Comparison of ENCODE assay signal across 23 mouse cellular contexts in the genomic region with DNA sequence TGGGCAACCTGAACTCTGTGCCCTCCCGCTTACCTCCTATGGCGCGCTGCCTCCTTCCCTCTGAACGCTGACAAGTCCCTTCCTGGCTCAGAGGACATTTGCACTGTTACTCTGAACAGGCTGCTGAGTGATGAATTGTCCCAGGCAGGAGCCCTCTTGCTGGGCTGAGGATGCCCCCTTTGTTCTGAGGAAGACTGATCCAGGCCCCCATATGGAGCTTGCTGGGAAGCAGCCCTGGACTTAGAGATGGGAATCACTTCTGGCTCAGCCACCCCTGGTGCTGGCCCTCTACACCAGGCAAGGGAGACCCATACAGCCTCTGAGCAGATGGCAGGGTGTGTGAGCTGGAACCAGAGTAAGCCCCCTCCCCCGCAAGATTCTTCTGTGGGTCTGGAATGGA. TPM values are rescaled to one million over a fixed set of nuclear protein-coding genes. Genes with fewer than 3 reads are reported as not detected.
A peak's percentile ranks its signal among the peaks of the same experiment; 100 is the strongest.
DNase-seq lines count a peak whose midpoint lies in the region; ATAC-seq and TF ChIP-seq lines count a peak whose summit lies in the region.
"Had no signal": no experiment of that assay in that cellular context is flagged by ENCODE, and none has a peak within 500 bp of the region (broad histone marks: within the 10 kb centered on the region; RNA-seq: fewer than 3 reads in every experiment).

No protein-coding gene starts in this region.

- 46% methylated on average over 5 of the region's 5 CpGs for WGBS in forebrain, embryonic 12.5 days
- WGBS in forebrain, postnatal 0 days = 54% methylated on average over 5 of the region's 5 CpGs
- WGBS in embryonic facial prominence, embryonic 10.5 days = 59% methylated on average over 5 of the region's 5 CpGs
- 32% methylated on average over 5 of the region's 5 CpGs for WGBS in hindbrain, postnatal 0 days
- 30% methylated on average over 5 of the region's 5 CpGs for WGBS in neural tube, embryonic 12.5 days

- ATAC-seq in forebrain, embryonic 12.5 days (ENCODE audit: low FRiP score) = no peak
- ATAC-seq in forebrain, postnatal 0 days = no peak
- ATAC-seq in hindbrain, postnatal 0 days = peak; percentile 27; the same call in 1 of the 2 replicates
- ATAC-seq in neural tube, embryonic 12.5 days (ENCODE audit: low FRiP score, low read depth) = peak; percentile 59
- ATAC-seq: CD4-positive, CD25-positive, alpha-beta regulatory T cell, adult 4 months; inflammation-experienced regulatory T-cells, adult 6 months; Patski had no signal

- no peak for DNase-seq in forebrain, postnatal 0 days
- no peak for DNase-seq in embryonic facial prominence, embryonic 10.5 days (ENCODE audit: low spot score)
- DNase-seq in hindbrain, postnatal 0 days (ENCODE audit: low spot score) = no peak
- no peak for DNase-seq in left cerebral cortex, postnatal 10 days (ENCODE audit: extremely low spot score in 1 of 2, low spot score in 2 of 2)
- no peak for DNase-seq in lung, postnatal 10 days
- DNase-seq: adrenal gland, postnatal 10 days; cerebellum, adult 9-10 months; heart, postnatal 14 days; kidney, adult 8-10 months; kidney, postnatal 25 days; layer of hippocampus, adult 9-11 months had no signal

- peaks cover 74% of the 10 kb centered on the region for H3K36me3 ChIP-seq in forebrain, embryonic 12.5 days (replicated peaks)
- peaks cover 10% of the 10 kb centered on the region for H3K36me3 ChIP-seq in forebrain, postnatal 0 days (ENCODE audit: insufficient read depth)
- peaks cover 86% of the 10 kb centered on the region for H3K36me3 ChIP-seq in embryonic facial prominence, embryonic 10.5 days (replicated peaks)
- no peaks in the 10 kb centered on the region for H3K36me3 ChIP-seq in hindbrain, postnatal 0 days (ENCODE audit: insufficient read depth, low read length)
- H3K36me3 ChIP-seq in neural tube, embryonic 12.5 days = peaks cover 64% of the 10 kb centered on the region
- H3K36me3 ChIP-seq: heart, embryonic 12.5 days; liver, embryonic 15.5 days had no signal

- H3K9ac ChIP-seq in forebrain, embryonic 12.5 days = peak overlapping the region; percentile 17
- H3K9ac ChIP-seq in forebrain, postnatal 0 days = no peak overlapping the region
- H3K9ac ChIP-seq in hindbrain, postnatal 0 days (replicated peaks; ENCODE audit: low read length) = no peak overlapping the region
- H3K9ac ChIP-seq in neural tube, embryonic 12.5 days = peak overlapping the region; percentile 5; the same call in 1 of the 2 replicates
- H3K9ac ChIP-seq: heart, embryonic 12.5 days; liver, embryonic 15.5 days had no signal

- 0 out of 2 replicates have a peak overlapping the region, but pooled peaks have one; percentile 53 for H3K27ac ChIP-seq in forebrain, embryonic 12.5 days
- H3K27ac ChIP-seq in forebrain, postnatal 0 days (ENCODE audit: low read depth, low read length) = no peak overlapping the region
- peak overlapping the region; percentile 65; the same call in 1 of the 2 replicates for H3K27ac ChIP-seq in embryonic facial prominence, embryonic 10.5 days (replicated peaks)
- H3K27ac ChIP-seq in hindbrain, postnatal 0 days = no peak overlapping the region
- peak overlapping the region; percentile 53; the same call in 1 of the 2 replicates for H3K27ac ChIP-seq in neural tube, embryonic 12.5 days
- H3K27ac ChIP-seq: liver, embryonic 15.5 days had no signal

- no peaks in the 10 kb centered on the region for H3K27me3 ChIP-seq in forebrain, embryonic 12.5 days
- H3K27me3 ChIP-seq in forebrain, postnatal 0 days (ENCODE audit: insufficient read depth, low read length) = no peaks in the 10 kb centered on the region
- H3K27me3 ChIP-seq in embryonic facial prominence, embryonic 10.5 days (replicated peaks; ENCODE audit: low read depth, poor library complexity, severe bottlenecking) = no peaks in the 10 kb centered on the region
- H3K27me3 ChIP-seq in hindbrain, postnatal 0 days (ENCODE audit: insufficient read depth, low read length) = no peaks in the 10 kb centered on the region
- no peaks in the 10 kb centered on the region for H3K27me3 ChIP-seq in neural tube, embryonic 12.5 days (replicated peaks)

- H3K4me3 ChIP-seq in forebrain, embryonic 12.5 days (replicated peaks) = peak overlapping the region; percentile 8; the same call in 1 of the 2 replicates
- H3K4me3 ChIP-seq in forebrain, postnatal 0 days (ENCODE audit: low read depth, low read length) = no peak overlapping the region
- peak overlapping the region; percentile 30; the same call in 1 of the 2 replicates for H3K4me3 ChIP-seq in embryonic facial prominence, embryonic 10.5 days
- no peak overlapping the region for H3K4me3 ChIP-seq in hindbrain, postnatal 0 days (ENCODE audit: low read length)
- no peak overlapping the region for H3K4me3 ChIP-seq in neural tube, embryonic 12.5 days
- H3K4me3 ChIP-seq: heart, embryonic 12.5 days; liver, embryonic 15.5 days; myocyte had no signal

- peaks cover 79% of the 10 kb centered on the region for H3K4me1 ChIP-seq in forebrain, embryonic 12.5 days
- H3K4me1 ChIP-seq in forebrain, postnatal 0 days (ENCODE audit: insufficient read depth) = 0 out of 2 replicates have a peak, but pooled peaks cover 5% of the 10 kb centered on the region
- peaks cover 77% of the 10 kb centered on the region for H3K4me1 ChIP-seq in embryonic facial prominence, embryonic 10.5 days
- H3K4me1 ChIP-seq in hindbrain, postnatal 0 days (ENCODE audit: insufficient read depth, low read length) = peaks cover 10% of the 10 kb centered on the region
- peaks cover 58% of the 10 kb centered on the region for H3K4me1 ChIP-seq in neural tube, embryonic 12.5 days

- TF ChIP-seq CTCF in forebrain, postnatal 0 days (IDR thresholded peaks at IDR 0.05; ENCODE audit: low read depth) = no peak
- TF ChIP-seq CTCF in hindbrain, postnatal 0 days (IDR thresholded peaks at IDR 0.05; ENCODE audit: low read depth) = no peak

- H3K9me3 ChIP-seq in forebrain, embryonic 12.5 days = no peaks in the 10 kb centered on the region
- no peaks in the 10 kb centered on the region for H3K9me3 ChIP-seq in forebrain, postnatal 0 days (ENCODE audit: low read length)
- no peaks in the 10 kb centered on the region for H3K9me3 ChIP-seq in embryonic facial prominence, embryonic 10.5 days
- no peaks in the 10 kb centered on the region for H3K9me3 ChIP-seq in hindbrain, postnatal 0 days (ENCODE audit: low read length)
- H3K9me3 ChIP-seq in neural tube, embryonic 12.5 days = no peaks in the 10 kb centered on the region
- H3K9me3 ChIP-seq: heart, embryonic 12.5 days; liver, embryonic 15.5 days had no signal

- H3K4me2 ChIP-seq in forebrain, embryonic 12.5 days = peak overlapping the region; percentile 24; the same call in 1 of the 2 replicates
- no peak overlapping the region for H3K4me2 ChIP-seq in forebrain, postnatal 0 days (ENCODE audit: low read depth)
- H3K4me2 ChIP-seq in hindbrain, postnatal 0 days (ENCODE audit: low read depth, low read length) = no peak overlapping the region
- peak overlapping the region; percentile 23 for H3K4me2 ChIP-seq in neural tube, embryonic 12.5 days (replicated peaks)
- H3K4me2 ChIP-seq: heart, embryonic 12.5 days; liver, embryonic 15.5 days had no signal

- intact Hi-C loops in left cerebral cortex, postnatal 10 days (cut with DNase I) = no loop called here

RNA-seq across cellular contexts. Expression of gene Igdcc3, which starts 5.0 kb away (rescaled TPM):
- polyA plus RNA-seq in forebrain, embryonic 12.5 days (2016; fragmentation: Nextera tagmentation; extraction: Ambion mirVana) = 40.0 and 40.8 TPM in 2 replicates
- total RNA-seq in forebrain, postnatal 0 days (2014; rRNA removed) = 2.7 and 3.0 TPM in 2 replicates
- polyA plus RNA-seq in forebrain, postnatal 0 days (2015; fragmentation: Nextera tagmentation; extraction: Ambion mirVana) = 2.6 and 4.2 TPM in 2 replicates
- 167 and 281 TPM in 2 replicates for polyA plus RNA-seq in embryonic facial prominence, embryonic 10.5 days (2016; fragmentation: Nextera tagmentation; extraction: Ambion mirVana)
- total RNA-seq in hindbrain, postnatal 0 days (2014; rRNA removed) = 2.3 and 6.3 TPM in 2 replicates
- polyA plus RNA-seq in hindbrain, postnatal 0 days (2015; fragmentation: Nextera tagmentation; extraction: Ambion mirVana) = 5.2 and 6.2 TPM in 2 replicates
- 32.6 and 36.4 TPM in 2 replicates for polyA plus RNA-seq in neural tube, embryonic 12.5 days (2016; fragmentation: Nextera tagmentation; extraction: Ambion mirVana)
- total RNA-seq in left cerebral cortex, postnatal 10 days (2021) = 1 to 10 TPM; 2.5 to 4.2 TPM
- total RNA-seq: common myeloid progenitor, adult 5-6 weeks; granulocyte monocyte progenitor cell, adult 5-6 weeks; megakaryocyte, adult 5-6 weeks had no signal
- polyA plus RNA-seq: CD4-positive, CD25-positive, alpha-beta regulatory T cell, adult 4 months; inflammation-experienced regulatory T-cells, adult 6 months; myocyte; Patski; small intestine, adult 2 months had no signal

RNA-seq across cellular contexts. Expression of gene Igdcc4, which starts 44.7 kb away (rescaled TPM):
- polyA plus RNA-seq in forebrain, embryonic 12.5 days (2016; fragmentation: Nextera tagmentation; extraction: Ambion mirVana) = 14.1 and 14.4 TPM in 2 replicates
- 28.2 and 30.7 TPM in 2 replicates for total RNA-seq in forebrain, postnatal 0 days (2014; rRNA removed)
- 6.4 and 9.6 TPM in 2 replicates for polyA plus RNA-seq in forebrain, postnatal 0 days (2015; fragmentation: Nextera tagmentation; extraction: Ambion mirVana)
- polyA plus RNA-seq in embryonic facial prominence, embryonic 10.5 days (2016; fragmentation: Nextera tagmentation; extraction: Ambion mirVana) = 9.7 and 11.5 TPM in 2 replicates
- 51.1 and 56.8 TPM in 2 replicates for total RNA-seq in hindbrain, postnatal 0 days (2014; rRNA removed)
- 12.2 and 13.2 TPM in 2 replicates for polyA plus RNA-seq in hindbrain, postnatal 0 days (2015; fragmentation: Nextera tagmentation; extraction: Ambion mirVana)
- 10.3 and 11.7 TPM in 2 replicates for polyA plus RNA-seq in neural tube, embryonic 12.5 days (2016; fragmentation: Nextera tagmentation; extraction: Ambion mirVana)
- 10 to 100 TPM; 25.5 to 29.2 TPM for total RNA-seq in left cerebral cortex, postnatal 10 days (2021)

RNA-seq across cellular contexts. Expression of gene Parp16, which starts 49.2 kb away (rescaled TPM):
- 5.7 and 5.9 TPM in 2 replicates for polyA plus RNA-seq in forebrain, embryonic 12.5 days (2016; fragmentation: Nextera tagmentation; extraction: Ambion mirVana)
- 6.1 and 6.3 TPM in 2 replicates for total RNA-seq in forebrain, postnatal 0 days (2014; rRNA removed)
- 4.2 and 6.7 TPM in 2 replicates for polyA plus RNA-seq in forebrain, postnatal 0 days (2015; fragmentation: Nextera tagmentation; extraction: Ambion mirVana)
- 8.2 and 8.3 TPM in 2 replicates for polyA plus RNA-seq in embryonic facial prominence, embryonic 10.5 days (2016; fragmentation: Nextera tagmentation; extraction: Ambion mirVana)
- 2.6 and 6.7 TPM in 2 replicates for total RNA-seq in hindbrain, postnatal 0 days (2014; rRNA removed)
- polyA plus RNA-seq in hindbrain, postnatal 0 days (2015; fragmentation: Nextera tagmentation; extraction: Ambion mirVana) = 5.9 and 6.3 TPM in 2 replicates
- 5.4 and 5.7 TPM in 2 replicates for polyA plus RNA-seq in neural tube, embryonic 12.5 days (2016; fragmentation: Nextera tagmentation; extraction: Ambion mirVana)
- total RNA-seq in left cerebral cortex, postnatal 10 days (2021) = 1 to 10 TPM; 4.1 to 4.6 TPM

Comparison
In these comparisons a context has a peak if more than half of its experiments do, and no peak if none do; other contexts are left out.
1. H3K27ac ChIP-seq: peak in forebrain, embryonic 12.5 days (single experiment), embryonic facial prominence, embryonic 10.5 days (single experiment) and neural tube, embryonic 12.5 days (single experiment); none in forebrain, postnatal 0 days (single experiment) and hindbrain, postnatal 0 days (single experiment).
2. H3K4me2 ChIP-seq: peak in forebrain, embryonic 12.5 days (single experiment) and neural tube, embryonic 12.5 days (single experiment); none in forebrain, postnatal 0 days (single experiment) and hindbrain, postnatal 0 days (single experiment).
3. H3K4me3 ChIP-seq: peak in forebrain, embryonic 12.5 days (single experiment) and embryonic facial prominence, embryonic 10.5 days (single experiment); none in forebrain, postnatal 0 days (single experiment), hindbrain, postnatal 0 days (single experiment) and neural tube, embryonic 12.5 days (single experiment).
4. H3K9ac ChIP-seq: peak in forebrain, embryonic 12.5 days (single experiment) and neural tube, embryonic 12.5 days (single experiment); none in forebrain, postnatal 0 days (single experiment) and hindbrain, postnatal 0 days (single experiment).
5. ATAC-seq: peak in hindbrain, postnatal 0 days (single experiment) and neural tube, embryonic 12.5 days (single experiment); none in forebrain, embryonic 12.5 days (single experiment) and forebrain, postnatal 0 days (single experiment).